Mouse (Mus musculus): ENCODE data around the gene Tmem80. TPM values are rescaled to one million over a fixed set of nuclear protein-coding genes. Genes with fewer than 3 reads are reported as not detected.

Tmem80 gene
- total RNA-seq, 2 experiments from 2014 or later = 21.1 to 21.9 TPM

DNA sequence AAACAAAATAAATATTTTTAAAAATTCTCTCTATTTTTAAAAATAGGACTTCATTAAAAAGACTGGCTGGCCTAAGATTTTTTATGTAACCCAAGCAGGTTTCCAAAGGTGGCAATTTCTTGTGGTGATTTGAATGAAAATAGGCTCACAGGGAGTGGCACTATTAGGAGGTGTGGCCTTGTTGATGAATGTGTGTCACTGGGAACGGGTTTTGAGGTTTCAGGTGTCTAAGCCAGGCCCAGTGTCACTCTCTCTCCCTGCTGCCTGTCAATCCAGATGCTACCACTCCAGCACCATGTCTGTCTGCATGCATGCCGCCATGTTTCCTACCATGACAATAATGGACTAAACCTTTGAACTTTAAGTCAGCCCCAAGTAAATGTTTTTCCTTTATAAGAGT lies 8.1 kb upstream of the Tmem80 start:
- no peak for DNase-seq
- intact Hi-C loops (cut with DNase I) = no loop called here

DNA sequence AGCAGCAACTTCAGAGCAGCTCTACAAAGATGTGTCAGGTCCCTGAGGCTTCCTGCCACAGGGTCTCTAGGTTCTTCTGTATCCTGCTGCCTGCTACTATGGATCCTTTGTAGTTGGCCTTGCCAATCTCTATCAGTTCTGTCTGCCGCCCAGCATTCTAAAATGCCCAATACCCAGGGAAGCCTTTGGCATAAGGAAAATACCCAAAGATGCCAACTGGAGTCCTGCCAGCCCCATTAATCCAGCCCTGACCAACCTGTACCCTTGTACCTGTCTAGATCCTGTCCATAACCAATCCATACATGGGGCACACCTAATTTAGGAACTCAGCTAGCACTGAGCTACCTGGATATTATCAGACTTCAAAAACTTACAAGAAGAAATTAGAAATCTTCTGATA lies 2.9 kb upstream of the Tmem80 start:
- no peak for DNase-seq
- intact Hi-C loops (cut with DNase I) = loop anchor here (5.0 kb wide), 1 partner anchor 72 kb away; no protein-coding TSS in a partner anchor

DNA sequence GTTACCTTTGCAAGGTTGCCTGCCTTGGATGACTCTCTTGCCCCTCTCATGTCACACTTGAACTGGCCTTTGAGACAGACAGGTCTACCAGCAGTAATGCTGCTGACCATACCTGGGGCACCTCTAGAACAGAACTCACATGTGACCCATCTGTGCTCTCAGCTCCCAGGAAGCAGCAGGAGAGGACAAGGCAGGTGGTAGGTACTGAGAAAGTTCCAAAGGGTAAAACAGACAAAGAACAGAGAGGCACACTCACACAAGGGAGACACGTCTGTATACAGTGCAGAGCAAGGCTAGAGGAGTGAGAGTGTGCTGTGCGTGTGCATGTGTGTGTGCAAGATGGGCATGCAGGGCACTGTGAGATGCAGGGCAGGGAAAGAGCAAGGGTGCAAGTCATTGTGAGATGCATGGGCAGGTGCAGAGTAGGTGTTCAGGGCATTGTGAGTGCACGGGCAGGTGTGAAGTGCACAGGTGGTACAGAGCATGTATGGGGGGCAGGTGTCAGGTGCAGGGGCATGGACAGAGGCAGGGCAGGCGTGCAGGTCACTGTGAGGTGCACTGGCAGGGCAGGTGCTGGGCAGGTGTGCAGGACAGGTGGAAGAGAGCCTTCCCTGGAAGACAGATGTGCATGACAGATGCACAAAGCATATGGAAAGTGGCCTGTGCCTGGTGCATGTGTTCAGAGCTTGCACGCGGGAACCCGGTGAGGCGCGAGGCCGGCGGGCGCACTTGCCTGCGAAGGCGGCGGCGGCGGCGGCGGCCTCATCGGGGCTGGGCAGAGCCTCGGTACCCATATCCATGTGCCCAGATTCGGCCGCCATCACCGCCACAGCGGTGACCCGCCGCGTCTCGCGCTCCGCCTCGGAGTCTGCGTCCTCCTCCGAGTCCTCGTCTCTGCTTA lies 743 bp upstream of the Tmem80 start:
- intact Hi-C loops (cut with DNase I) = no loop called here
- no peak for DNase-seq

DNA sequence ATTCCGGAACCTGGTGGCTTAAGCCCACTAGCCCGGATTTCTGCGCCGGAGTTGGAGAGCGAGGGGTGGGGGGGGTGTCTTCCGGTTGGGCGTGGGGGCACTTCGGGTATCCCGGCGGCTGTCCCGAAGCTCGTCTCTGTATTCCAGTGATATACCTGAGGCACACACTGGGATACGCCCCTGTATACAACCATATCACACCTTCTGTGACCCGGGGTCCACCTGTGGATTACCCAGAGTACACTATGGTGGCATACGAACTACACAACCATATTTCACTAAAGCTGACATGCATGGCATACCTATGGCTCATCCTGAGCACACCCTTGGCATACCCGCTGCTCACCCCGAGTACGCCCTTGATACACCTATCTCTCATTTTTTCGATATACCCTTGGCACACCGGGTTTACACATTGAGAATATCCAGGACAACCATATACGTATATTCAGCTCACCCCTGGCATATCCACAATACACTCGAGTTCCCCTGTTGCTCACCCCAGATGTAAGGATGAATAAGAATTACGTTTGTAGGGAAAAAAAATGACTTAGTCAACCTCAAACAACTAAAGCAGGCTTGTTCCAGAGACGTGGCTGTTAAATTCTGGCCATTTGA lies 943 bp downstream of the Tmem80 start:
- no peak for DNase-seq
- intact Hi-C loops (cut with DNase I) = no loop called here

DNA sequence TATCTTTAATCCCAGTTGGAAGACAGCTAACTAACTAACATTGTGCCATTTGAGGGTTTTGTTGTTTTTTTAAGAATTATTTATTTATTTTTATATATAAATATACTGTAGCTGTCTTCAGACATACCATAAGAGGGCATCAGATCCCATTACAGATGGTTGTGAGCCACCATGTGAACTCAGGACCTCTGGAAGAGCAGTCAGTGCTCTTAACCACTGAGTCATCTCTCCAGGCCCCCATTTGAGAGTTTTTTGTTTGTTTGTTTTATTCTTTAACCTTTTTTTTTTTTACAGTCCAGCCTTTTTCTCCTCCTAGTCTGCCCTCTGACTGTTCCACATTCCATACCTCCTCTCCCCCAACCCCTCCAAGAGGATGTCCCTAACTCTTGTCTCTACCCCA lies 3.2 kb downstream of the Tmem80 start:
- intact Hi-C loops (cut with DNase I) = no loop called here
- no peak for DNase-seq

DNA sequence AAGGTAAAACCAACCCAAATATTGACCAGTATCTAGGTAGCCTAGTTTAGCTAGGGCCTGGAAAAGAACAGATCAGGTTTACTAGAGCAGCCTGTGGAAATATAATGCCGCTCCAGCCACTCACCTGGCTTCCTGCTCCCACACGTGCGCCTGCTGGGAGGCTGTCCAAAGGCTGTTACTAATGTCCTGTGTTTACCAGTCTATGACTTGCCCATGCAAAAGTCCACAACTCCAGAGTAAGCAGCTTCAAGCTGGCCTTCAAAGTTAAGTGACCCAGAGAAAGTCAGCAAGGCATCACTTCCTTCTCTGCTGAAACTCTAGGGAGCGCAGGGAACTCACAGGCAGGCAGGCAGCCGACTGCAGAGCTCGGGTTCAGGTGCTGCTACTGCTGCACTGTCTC lies 4.5 kb downstream of the Tmem80 start:
- intact Hi-C loops (cut with DNase I) = no loop called here
- DNase-seq = no peak

DNA sequence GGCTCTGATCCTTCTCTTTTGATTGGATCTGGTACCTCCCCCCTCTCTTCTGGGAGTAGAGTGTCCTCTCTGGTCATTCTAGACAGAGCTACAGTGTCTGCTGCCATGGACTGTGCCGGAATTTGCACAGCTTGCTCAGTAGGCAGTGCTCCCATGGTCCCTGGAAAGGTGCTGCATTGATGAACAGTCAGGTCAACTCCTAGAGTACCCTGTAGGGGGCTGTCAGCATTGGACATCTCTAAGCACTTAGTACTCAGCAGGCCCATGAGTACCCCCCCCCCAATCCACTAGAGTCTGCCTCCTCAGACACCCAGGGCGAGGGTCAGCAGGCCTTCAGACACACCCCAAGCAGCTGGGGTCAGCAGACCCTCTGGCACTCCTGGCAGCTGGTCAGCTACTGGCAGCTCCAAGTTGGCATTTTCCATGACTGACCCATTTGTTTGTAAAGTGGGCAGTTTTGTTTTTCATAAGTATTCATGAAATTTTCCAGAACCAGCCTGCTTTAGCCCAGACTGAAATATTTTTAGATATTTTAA lies 7.6 kb downstream of the Tmem80 start:
- peak; percentile 26 for DNase-seq
- intact Hi-C loops (cut with DNase I) = no loop called here

DNA sequence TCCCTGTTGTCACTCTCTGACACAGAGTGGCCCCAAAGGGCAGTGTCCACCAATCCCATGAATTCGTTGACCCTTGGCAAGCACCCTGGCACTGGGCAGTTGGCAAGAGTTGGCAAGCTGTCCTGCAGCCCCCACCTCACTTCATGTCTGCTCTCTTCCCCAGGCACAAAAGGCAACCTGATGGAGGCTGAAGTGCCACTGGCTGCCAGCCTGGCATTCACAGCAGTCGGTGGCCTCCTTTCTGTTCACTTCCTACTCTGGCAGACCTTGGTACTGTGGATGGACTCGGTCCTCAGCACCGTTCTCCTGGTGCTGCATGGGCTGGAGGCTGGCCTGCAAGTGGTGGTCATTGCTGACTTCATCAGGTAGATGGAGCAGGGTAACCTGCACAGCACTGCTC lies 8.1 kb downstream of the Tmem80 start:
- peak; percentile 40 for DNase-seq
- intact Hi-C loops (cut with DNase I) = no loop called here

DNA sequence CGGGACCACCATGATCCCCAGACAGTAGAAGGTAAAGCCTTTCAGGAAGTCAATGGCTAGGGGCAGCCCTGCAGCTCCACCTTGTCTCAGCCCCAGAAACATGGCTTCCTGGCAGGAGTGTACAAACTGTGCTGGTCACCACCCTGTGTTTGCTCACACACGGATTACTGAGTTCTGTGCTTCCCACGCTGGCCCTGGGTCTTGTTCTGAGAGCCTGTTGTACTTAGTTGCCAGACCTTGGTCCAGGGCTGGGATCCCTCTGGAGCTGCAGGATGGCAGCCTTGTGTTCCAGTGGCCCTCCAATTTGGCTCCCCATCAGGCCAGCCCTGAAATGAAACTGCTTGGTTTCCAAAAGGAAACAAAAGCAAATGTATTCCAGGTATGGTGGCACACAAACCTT lies 8.8 kb downstream of the Tmem80 start:
- intact Hi-C loops (cut with DNase I) = no loop called here
- no peak for DNase-seq

DNA sequence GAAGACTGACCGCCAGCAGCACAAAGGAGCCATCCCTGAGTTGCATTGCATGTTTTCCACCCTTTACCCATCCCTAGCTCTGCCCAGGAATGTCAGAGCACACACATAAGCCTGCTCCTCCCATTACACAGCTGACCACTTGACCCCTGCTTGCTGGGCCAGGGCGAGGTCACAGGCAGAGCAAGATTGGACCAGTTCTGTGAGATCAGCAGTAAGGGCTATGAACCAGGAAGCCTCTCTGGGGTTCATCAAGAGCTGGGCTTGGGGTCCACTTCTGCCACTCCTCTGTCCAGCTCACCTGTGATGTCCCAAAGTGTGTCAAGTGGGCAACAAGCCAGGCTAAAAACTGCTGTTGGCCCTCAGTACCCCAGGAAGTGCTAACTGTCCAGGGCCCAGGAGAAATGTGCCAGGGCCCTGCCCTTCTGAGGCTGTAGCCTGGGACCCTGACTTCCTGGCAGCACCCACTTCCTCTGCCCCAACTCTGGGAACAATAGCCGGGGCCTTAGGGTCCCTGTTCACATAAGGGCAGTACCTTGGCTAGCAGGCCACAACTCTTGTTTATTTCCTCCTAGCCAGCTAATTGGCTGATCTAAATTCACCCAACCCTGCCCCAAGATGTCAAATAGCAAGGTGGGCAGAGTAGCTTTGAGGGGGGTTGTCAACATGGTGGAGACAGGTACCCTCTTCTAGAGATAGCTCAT lies 10.3 kb downstream of the Tmem80 start:
- intact Hi-C loops (cut with DNase I) = no loop called here
- DNase-seq = no peak

DNA sequence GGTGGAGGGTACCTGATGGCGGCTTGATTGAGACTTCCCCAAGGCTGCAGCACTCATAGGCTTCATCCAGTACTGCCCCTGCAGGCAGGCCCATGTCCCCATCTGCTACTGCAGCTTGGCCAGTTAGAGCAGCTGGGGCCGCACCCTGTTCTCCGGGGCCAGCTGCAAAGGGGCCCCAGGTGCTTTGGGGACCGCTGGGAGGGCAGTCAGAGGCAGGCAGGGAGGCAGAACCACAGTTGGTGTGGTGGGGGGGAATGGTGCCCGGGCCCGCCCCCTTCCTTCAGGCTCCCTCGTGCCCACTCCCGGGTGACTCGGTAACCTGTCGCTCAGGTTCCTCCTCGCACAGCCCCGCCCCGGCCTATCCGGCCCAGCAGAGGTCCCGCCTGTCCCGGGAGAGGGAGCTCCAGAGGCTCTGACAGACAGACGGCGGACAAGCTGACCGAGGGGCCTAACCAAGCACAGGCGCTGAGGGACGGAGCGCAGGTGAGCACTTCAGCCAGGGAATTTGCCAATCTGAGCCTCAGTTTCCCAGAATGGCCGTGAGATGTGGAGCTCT lies 11.1 kb downstream of the Tmem80 start, which contains the start of gene Eps8l2:
TSS of gene Eps8l2 (plus strand) at position 305 of the 556 bp plus-strand sequence.
- DNase-seq = no peak

DNA sequence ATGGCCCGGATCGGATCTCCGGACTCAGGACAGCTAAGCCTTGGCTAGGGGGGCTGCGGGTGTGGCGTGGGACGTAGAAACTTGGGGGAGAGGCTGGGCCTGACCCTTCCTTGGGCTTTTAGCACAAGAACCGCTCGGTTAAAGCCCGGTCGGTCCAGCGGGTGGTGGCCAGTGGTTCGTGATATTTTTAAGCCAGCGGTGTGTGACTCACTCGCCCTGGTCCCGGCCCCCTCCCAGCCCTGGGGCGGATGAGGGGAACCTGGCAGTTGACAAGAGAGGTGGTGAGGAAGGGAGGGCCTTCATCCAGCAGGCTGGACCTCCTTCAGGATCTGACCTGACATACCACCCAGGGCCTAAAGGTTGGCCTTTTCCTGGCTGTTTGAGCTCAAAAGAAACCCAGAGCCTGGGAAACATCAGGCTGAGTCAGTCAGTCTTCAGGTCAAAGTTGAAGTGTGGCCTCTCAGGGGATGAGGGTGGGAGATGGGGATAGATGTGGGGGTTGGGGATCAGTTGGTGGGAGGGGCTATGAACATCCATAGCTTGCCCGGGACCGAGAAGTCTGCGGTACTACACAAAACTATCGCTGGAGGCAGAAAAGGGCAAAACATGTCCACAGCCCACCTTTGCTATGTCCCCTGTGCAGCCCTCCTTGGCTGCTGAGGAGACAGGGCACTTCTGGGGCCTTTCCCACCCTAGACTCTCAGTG lies 11.8 kb downstream of the Tmem80 start:
- no peak for DNase-seq
- intact Hi-C loops (cut with DNase I) = no loop called here

More for the DNA sequence above, 11.1 kb downstream of the Tmem80 start, which contains the start of gene Eps8l2:
- intact Hi-C loops (cut with DNase I) = no loop called here

DNA sequence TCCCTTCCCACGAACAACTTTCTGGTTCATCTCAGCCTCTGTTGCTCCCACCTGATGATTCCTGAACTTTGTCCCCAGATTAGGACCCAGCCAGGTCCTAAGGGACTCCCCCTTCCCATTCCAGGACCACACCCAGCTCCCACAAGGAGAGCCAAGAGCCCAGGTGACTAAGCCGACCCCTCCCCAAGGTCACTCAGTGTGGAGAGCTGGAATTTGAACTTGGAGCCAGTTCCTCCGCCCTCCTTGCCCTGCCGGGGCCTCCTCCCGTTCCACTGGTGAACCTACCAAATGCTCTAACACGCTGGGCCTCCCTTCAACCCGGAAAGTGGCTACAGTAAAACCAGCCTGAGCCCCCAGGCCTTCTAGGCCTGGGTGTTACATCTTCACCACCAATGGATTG lies 12.5 kb downstream of the Tmem80 start:
- intact Hi-C loops (cut with DNase I) = no loop called here
- DNase-seq = no peak

DNA sequence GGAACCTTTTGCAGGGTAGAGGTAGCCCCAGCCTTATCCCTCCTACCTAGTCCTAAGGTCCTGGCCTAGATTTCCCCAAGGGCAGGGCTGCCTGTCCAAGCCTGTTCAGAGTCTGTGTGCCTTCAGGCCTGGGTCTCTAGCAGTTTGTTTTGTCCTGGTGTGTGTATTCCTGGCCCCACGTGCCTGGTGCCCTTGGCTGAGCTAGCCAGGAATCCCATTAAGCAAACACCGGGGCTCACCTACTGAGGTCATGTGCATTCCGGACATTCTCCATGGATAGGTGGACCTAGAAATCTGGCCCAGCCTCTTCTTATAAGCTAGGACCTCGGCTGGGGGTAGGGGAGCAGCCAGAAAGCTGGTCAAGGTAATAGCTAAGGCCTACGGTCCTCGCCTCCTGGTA lies 12.9 kb downstream of the Tmem80 start:
- intact Hi-C loops (cut with DNase I) = no loop called here
- DNase-seq = no peak

DNA sequence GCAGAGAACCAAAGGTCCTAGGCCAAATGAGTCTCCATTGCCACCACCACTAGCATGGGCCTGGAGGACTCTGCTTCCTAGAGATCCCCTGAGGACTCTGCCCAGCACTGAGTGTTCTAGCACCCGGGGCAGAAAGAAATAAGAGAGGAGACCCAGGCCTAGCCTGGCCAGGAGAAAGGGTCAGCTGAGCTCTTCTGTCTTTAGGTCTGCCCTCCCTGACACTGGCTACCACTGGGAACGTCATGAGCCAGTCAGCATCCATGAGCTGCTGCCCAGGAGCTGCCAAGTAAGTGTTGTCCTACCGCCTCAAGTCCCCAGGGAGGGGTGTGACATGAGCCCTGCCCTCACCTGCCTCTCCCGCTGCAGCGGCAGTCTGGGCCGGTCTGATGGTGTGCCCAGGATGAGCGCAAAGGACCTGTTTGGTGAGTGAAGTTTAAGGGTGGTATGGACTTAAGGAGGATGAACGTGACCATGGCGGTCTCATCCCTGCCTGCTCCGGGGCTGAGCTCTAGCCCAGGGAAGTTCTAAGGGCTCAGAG lies 14.2 kb downstream of the Tmem80 start:
- DNase-seq = no peak
- intact Hi-C loops (cut with DNase I) = no loop called here

DNA sequence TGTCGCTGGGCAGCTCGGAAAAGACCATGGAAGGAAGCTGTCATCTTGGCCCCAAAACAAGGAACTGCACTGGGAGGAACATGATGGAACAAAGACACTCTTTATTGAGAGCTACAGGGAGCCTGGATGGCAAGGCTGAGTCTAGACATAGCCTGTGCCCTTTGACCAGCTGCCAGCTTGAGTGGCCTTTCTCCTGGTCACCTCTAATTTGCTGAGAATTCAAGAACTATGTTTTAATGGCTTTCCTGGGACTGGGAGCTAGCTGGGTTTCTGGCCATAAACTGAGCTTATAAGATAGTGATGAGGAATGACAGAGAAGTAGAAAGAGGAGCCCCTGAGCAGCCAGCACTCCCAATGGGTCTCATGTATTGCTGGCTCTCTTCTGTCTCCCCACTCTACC lies 15.7 kb downstream of the Tmem80 start:
- intact Hi-C loops (cut with DNase I) = no loop called here
- no peak for DNase-seq

DNA sequence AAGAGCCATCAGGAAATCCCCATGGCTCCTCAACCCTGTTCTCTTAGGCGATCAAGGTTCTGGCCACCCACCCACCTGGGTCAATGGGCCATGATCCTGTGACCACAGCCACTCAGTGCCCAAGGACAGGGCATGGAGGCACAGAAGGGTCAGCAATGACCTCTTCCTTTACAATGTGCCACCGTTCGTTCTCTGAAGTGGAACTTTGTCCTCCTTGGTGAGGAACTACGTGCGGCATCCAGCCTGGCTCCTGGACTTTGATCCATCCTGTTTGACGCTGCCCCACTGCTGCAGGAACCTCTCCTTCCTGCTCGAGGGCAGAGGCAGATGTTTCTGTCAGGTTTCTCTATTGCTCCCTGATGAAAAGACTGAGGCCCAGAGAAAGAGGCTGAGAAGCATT lies 16.2 kb downstream of the Tmem80 start:
- no peak for DNase-seq
- intact Hi-C loops (cut with DNase I) = no loop called here

DNA sequence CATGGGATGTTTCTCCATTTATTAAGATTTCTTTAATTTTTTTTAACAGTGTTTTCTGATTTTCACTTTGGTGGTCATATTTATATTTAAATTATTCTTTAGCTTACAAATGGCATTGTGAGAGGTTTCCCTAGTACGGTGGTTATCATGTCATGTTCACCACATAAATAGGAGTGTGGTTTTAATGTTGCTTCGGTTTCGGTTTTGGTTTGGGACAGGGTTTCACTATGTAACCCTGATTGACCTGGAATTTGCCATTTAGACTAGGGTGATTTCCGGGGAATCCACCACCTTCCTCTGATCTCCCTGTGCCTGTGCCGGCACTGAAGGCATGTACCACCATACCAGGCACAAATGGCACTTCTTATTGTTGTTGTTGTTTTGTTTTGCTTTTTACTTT lies 17.2 kb downstream of the Tmem80 start:
- no peak for DNase-seq

DNA sequence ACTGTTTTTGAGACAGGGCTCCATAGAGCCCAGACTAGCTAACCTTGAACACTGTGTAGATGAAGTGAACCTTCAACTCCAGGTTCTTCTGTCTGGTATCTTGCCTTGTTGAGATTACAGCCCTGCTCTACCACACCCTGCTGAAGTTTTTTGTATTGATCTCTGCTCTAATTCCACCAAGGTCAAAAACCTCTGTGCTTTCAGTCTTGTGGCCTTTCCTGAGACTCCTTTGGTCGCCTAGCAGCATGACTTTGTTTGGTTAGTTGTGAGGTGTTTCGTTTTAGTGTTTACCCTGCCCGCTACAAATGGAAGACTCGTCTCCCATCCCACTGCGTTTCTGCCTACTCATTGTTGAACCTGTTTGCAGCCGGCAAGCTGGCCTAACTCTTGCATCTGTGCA lies 23.5 kb downstream of the Tmem80 start:
- intact Hi-C loops (cut with DNase I) = no loop called here

More for the DNA sequence above, 17.2 kb downstream of the Tmem80 start:
- intact Hi-C loops (cut with DNase I) = no loop called here

DNA sequence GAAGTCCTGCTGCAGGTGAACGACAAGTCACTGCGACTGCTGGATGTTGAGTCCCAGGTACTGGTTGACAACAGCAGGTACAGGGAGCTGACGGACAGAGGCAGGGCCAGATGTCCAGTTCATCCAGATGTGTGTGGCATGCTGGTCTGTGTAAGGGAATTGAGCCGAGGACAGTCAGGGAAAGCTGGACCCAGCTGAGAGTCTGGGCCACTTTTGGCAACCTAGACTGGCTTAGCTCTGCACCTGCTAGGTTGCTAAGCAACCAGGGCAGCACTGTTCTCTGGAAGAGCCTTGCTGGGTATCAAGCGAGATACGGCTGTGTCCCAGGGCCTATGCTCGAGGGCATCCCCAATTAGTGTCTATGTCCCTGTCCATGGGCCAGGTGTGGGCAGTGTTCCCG lies 27.5 kb downstream of the Tmem80 start:
- intact Hi-C loops (cut with DNase I) = no loop called here
- DNase-seq = peak; percentile 46

More for the DNA sequence above, 23.5 kb downstream of the Tmem80 start:
- DNase-seq = no peak

Measured in left cerebral cortex, postnatal 4 days (tissue).